Mouse (Mus musculus): ENCODE measurements around the gene Atg5. TPM values are rescaled to one million over a fixed set of nuclear protein-coding genes. Genes with fewer than 3 reads are reported as not detected.

The Atg5 gene
- polyA plus RNA-seq, 1 experiment: 23.9 TPM

DNA sequence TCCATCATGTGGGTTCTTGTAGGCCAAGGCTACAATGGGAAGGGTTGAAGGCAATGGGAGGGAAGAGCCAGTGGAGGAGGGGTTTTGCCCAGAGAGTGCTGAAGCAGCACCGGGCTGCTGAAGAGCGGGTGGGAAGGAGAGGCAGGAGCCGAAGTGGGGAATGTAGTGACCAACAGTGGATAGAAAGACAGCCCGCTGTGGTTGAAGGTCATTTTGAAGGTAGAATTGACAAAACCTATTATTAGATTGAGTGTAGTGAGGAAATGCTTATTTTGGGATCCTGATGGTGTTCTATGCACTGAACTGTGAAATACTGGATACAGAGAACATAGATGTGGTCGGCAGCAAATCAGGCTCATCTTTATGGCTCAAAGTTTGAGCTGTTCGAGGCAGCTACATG lies 38.1 kb downstream of the Atg5 start:
- Histone ChIP-seq H3K27ac (ENCODE audit: insufficient read depth, low read length) (no peak overlapping the region), H3K4me1 (ENCODE audit: control insufficient read depth, insufficient read depth, low read length) (no peaks in the 10 kb centered on the region), H3K4me3 (ENCODE audit: insufficient read depth, low read length) (no peak overlapping the region)
- TF ChIP-seq POLR2A (IDR thresholded peaks at IDR 0.05; ENCODE audit: low read depth, low read length) (no peak), CTCF (IDR thresholded peaks at IDR 0.05; ENCODE audit: borderline replicate concordance, insufficient read depth, low read length) (no peak)

DNA sequence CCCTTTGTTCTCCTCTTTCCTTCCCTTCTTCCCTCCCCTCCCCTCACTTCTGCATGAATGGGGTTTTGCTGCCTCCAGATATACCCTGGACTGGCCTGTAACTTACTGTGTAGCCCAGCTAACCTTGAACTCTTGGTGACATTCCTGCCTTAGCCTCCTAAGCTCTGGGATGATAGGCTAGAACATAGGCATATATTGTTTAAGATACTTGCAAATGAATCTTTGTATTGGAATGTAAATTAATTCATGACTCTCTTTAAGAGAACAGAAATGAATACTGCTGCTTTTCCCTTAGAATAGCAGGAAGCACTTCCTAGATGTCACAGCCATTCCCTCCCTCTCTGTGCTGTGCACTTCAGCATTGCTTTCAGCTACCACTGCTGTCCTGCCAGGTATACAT lies 40.1 kb downstream of the Atg5 start:
- TF ChIP-seq POLR2A (IDR thresholded peaks at IDR 0.05; ENCODE audit: low read depth, low read length) (no peak), CTCF (IDR thresholded peaks at IDR 0.05; ENCODE audit: borderline replicate concordance, insufficient read depth, low read length) (no peak)
- H3K27ac ChIP-seq (ENCODE audit: insufficient read depth, low read length): no peak overlapping the region
- H3K4me1 ChIP-seq (ENCODE audit: control insufficient read depth, insufficient read depth, low read length): no peaks in the 10 kb centered on the region
- H3K4me3 ChIP-seq (ENCODE audit: insufficient read depth, low read length): no peak overlapping the region

DNA sequence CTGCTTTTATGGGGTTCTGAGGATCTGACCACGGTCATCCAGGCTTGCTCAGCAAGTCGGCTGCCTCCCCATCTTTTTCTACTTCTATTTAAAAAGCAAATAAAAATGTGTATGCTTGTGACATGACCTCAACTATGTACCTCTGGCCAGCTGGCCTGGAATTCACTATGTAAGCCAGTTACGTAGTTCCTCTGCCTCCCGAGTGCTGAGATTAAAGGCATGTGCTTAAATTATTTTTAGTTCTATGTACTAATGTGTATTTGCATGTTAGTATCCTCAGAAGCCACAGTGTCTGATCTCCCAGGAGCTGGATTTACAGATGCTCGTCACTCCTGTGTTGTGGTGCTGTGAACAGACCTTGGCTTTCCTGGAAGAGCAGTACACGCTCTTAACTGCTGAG lies 41.1 kb downstream of the Atg5 start:
- TF ChIP-seq POLR2A (IDR thresholded peaks at IDR 0.05; ENCODE audit: low read depth, low read length) (no peak), CTCF (IDR thresholded peaks at IDR 0.05; ENCODE audit: borderline replicate concordance, insufficient read depth, low read length) (no peak)
- no peaks in the 10 kb centered on the region for H3K4me1 ChIP-seq (ENCODE audit: control insufficient read depth, insufficient read depth, low read length)

DNA sequence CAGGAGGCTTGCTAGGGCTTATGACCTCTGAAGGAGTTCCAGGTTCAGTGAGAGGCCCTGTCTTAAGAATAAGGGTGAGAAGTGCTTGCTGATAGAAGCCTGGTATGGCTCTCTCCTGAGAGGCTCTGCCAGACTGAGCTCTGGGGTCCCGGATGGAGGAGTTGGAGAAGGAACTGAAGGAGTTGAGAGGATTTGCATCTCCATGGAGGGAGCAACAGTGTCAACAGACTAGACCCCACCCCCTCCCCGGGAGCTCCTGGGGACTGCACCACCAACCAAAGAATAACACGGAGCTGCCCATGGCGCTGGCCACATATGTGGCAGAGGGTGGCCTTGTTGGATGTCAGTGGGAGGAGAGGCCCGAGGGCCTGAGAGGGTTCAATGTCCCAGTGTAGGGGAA lies 47.1 kb downstream of the Atg5 start:
- no peak overlapping the region for H3K27ac ChIP-seq (ENCODE audit: insufficient read depth, low read length)
- no peak for TF ChIP-seq POLR2A (IDR thresholded peaks at IDR 0.05; ENCODE audit: low read depth, low read length)
- no peak for TF ChIP-seq CTCF (IDR thresholded peaks at IDR 0.05; ENCODE audit: borderline replicate concordance, insufficient read depth, low read length)
- H3K4me1 ChIP-seq (ENCODE audit: control insufficient read depth, insufficient read depth, low read length): no peaks in the 10 kb centered on the region
- H3K4me3 ChIP-seq (ENCODE audit: insufficient read depth, low read length): no peak overlapping the region

More for the DNA sequence above, 41.1 kb downstream of the Atg5 start:
- Histone ChIP-seq H3K4me3 (ENCODE audit: insufficient read depth, low read length) (no peak overlapping the region), H3K27ac (ENCODE audit: insufficient read depth, low read length) (no peak overlapping the region)

DNA sequence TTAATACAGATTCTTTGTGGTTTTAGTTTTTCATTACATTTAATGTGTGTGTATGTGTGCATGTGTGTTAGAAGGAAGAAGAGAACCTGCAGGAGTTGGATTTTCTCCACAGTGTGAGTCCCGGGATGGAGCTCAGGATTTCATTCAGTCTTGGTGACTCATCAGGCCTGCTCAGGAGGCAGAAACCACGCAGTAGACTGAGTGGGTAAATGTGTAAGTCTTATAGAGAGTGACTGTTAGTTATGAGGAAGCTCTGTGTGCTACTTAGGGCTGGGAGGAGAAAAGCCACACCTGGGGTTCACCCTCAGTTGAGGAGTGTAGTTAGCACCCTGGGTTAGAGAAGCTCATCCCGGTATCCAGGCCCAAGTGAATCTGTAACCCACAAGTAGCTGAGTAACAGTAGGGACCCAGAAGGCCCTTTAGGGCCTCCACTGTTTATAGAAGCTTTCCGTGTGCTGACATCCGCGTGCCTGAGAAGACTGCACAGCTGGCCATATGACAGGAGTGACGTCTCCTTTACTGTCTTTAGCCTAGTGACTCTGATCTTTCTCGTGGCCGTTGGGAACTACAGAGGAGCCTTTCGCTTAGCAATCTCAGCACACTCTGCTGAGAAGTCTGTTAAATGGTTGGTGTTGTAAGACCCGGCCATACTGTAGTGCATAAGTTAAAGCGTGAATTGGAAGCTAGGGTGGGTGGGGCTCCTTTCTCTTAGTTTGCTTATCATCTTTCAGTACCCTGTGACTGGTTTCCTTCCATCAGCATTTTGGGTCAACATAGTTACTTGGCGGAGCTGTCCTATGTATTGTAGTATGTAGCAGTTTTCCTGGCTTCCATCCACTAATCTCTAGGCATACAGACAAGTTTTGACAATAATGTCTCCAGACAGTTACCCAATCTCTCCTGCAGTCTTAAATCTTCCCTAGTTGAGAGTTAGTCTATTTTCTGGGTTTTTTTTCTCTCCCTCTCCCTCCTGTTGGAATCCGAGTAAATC lies 48.4 kb downstream of the Atg5 start:
- Histone ChIP-seq H3K4me3 (ENCODE audit: insufficient read depth, low read length) (no peak overlapping the region), H3K27ac (ENCODE audit: insufficient read depth, low read length) (peak overlapping the region; percentile 34), H3K4me1 (ENCODE audit: control insufficient read depth, insufficient read depth, low read length) (no peaks in the 10 kb centered on the region)
- TF ChIP-seq CTCF (IDR thresholded peaks at IDR 0.05; ENCODE audit: borderline replicate concordance, insufficient read depth, low read length): no peak
- no peak for TF ChIP-seq POLR2A (IDR thresholded peaks at IDR 0.05; ENCODE audit: low read depth, low read length)

DNA sequence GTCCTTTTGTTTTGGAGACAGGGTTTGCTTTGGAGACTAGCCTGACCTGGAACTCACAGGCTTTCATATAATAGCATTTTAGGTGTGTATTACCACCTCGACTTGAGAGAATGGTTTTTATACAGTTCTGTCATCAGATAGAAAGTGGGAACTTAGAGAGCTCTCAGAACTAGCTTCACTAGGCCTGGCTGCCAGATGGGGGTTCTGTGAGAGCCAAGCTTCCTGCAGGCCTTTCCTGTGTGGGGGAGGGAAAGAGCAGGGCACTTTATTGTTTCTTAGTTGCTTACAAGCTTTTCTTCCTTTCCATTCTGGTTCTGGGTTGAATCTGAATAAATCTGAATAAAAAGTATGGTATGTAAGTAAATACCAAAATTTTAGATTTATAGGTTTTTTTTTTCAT lies 54.0 kb downstream of the Atg5 start:
- TF ChIP-seq CTCF (IDR thresholded peaks at IDR 0.05; ENCODE audit: borderline replicate concordance, insufficient read depth, low read length) (no peak), POLR2A (IDR thresholded peaks at IDR 0.05; ENCODE audit: low read depth, low read length) (no peak)
- peaks cover 6% of the 10 kb centered on the region for H3K4me1 ChIP-seq (ENCODE audit: control insufficient read depth, insufficient read depth, low read length)
- H3K27ac ChIP-seq (ENCODE audit: insufficient read depth, low read length): no peak overlapping the region
- H3K4me3 ChIP-seq (ENCODE audit: insufficient read depth, low read length): no peak overlapping the region

DNA sequence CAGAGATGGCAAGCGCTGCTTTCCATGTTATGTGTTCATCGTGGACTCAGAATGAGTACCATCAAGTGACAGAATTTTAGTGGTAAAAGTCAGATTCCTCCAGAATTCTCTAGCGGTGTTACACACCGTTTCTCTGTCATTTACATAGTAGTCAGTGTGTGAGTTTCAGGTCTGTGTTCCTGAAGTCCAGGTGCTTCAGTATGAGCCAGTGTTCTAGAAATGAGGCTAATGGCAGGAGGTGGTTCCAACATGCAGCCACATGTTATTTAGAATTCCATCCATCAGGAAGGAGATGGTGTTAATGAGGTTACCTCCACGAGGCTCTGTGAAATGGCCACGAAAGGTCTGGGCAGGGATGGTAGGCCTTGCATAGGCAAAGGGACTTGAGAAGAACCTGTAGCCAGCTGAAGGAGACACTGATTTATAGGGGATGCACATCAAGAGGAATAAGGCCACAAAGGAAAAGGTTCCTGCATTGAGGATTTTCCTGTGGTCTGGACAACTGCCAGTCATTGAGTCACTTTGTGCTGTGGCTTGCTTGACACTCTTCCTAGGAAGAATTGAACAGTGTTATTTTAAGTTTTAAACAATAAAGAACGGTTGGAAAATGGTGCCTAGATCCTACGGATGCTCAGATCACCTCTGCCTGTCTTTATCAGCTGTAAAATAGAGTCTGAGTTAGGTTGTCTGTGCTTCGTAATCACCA lies 55.1 kb downstream of the Atg5 start:
- peaks cover 6% of the 10 kb centered on the region for H3K4me1 ChIP-seq (ENCODE audit: control insufficient read depth, insufficient read depth, low read length)
- no peak overlapping the region for H3K4me3 ChIP-seq (ENCODE audit: insufficient read depth, low read length)
- TF ChIP-seq CTCF (IDR thresholded peaks at IDR 0.05; ENCODE audit: borderline replicate concordance, insufficient read depth, low read length) (no peak), POLR2A (IDR thresholded peaks at IDR 0.05; ENCODE audit: low read depth, low read length) (no peak)
- no peak overlapping the region for H3K27ac ChIP-seq (ENCODE audit: insufficient read depth, low read length)

DNA sequence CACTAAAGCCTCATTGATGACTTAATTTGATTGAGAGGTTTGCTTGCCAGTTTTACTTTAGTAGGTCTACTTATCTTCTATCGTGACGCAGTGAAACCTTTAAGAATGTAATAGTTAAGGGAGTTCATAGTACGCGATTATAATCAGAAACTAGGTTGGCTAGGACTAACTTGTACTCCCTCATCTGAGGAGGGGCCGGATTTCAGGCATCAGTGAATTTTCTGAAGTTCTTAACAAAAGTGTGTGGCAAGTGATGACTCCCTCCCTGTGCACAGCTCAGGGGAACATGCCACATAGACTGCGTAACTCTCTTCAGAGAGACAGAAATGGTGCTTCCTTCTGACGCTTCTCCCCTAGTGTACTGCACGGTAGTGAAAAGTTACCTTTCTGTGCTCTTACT lies 55.7 kb downstream of the Atg5 start:
- H3K4me1 ChIP-seq (ENCODE audit: control insufficient read depth, insufficient read depth, low read length): peaks cover 6% of the 10 kb centered on the region
- TF ChIP-seq CTCF (IDR thresholded peaks at IDR 0.05; ENCODE audit: borderline replicate concordance, insufficient read depth, low read length) (no peak), POLR2A (IDR thresholded peaks at IDR 0.05; ENCODE audit: low read depth, low read length) (no peak)
- H3K4me3 ChIP-seq (ENCODE audit: insufficient read depth, low read length): no peak overlapping the region
- H3K27ac ChIP-seq (ENCODE audit: insufficient read depth, low read length): no peak overlapping the region

DNA sequence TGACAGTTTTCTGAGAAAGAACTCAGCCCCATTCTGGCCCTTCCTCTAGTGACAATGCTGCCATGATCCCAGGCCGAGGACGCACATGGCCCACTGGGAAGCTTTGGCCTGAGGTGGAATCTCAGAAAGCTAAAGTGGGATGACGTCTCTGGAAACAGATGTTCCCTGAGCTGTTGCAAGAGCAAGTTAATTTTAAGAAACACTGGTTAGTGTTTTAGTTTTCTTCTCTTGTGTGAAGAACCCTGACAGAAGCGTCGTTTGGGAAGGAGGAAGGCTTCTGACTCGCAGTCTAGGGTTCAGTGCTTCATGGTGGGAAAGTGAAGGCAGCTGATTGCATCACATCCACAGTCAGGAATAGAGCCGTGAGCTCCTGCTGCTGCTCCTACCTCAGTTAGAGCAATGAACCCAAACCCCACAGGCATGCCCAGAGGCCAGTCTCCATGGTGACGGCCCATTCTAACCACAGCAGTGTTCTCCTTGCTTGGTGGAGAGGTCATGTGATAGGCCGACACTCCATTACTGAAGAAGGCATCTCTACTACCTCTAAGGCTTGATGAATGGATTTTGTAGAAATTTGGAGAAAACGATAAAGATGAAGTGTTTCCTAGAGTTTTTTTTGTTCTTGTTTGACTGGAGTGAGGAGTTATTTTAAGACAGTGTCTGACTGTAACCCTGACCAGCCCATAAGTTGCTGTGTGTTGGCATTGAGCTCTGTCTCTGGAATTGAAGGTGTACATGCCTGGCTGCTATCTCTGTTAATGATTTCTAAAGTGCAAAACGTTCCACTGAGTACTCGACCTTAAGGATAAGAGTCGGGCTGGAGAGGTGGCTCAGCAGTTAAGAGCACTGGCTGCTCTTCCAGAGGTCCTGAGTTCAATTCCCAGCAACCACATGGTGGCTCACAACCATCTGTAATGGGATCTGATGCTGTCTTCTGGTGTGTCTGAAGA lies 57.7 kb downstream of the Atg5 start:
- Histone ChIP-seq H3K4me3 (ENCODE audit: insufficient read depth, low read length) (no peak overlapping the region), H3K27ac (ENCODE audit: insufficient read depth, low read length) (no peak overlapping the region), H3K4me1 (ENCODE audit: control insufficient read depth, insufficient read depth, low read length) (peaks cover 6% of the 10 kb centered on the region)
- TF ChIP-seq POLR2A (IDR thresholded peaks at IDR 0.05; ENCODE audit: low read depth, low read length) (no peak), CTCF (IDR thresholded peaks at IDR 0.05; ENCODE audit: borderline replicate concordance, insufficient read depth, low read length) (no peak)

Data from embryonic fibroblast, embryonic 13.5 days (primary cell).